Mouse (Mus musculus): Measurements from ENCODE around the gene Aire.

DNA sequence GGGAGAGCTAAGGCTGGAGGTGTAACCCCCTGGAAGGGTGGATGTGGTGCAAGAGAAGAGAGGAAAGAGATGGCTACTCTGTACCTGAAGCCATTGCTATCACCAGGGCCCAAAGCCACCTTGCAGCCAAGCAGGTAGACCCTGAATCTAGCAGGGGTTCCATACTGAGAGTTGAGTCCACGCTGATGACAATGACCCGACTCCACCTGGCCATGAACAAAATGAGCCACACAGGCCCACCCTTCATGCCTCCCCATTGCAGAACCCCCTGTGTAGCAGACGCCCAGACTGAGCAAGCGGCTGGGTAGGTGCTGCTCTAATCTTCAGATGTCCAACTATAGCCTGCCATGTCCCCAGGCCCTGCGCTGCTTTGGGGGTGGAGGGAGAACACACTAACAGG is 57.6 kb downstream of the Aire start:
- TF ChIP-seq POLR2A (IDR thresholded peaks at IDR 0.05; ENCODE audit: borderline replicate concordance, extremely low read depth, low read depth, low read length), result no peak
- TF ChIP-seq CTCF (IDR thresholded peaks at IDR 0.05; ENCODE audit: insufficient read depth, low read length), result no peak

Data from lung, adult 2 months (tissue).